Mouse (Mus musculus) cerebellum, adult 2 months (tissue): ENCODE data around the gene Jagn1. TPM values are rescaled to one million over a fixed set of nuclear protein-coding genes. Genes with fewer than 3 reads are reported as not detected.

ENCODE experiments used
- DNase-seq, 2 experiments: peaks; one replicate each; pipeline ENCODE4 v3.0.0; 2021
- H3K27ac ChIP-seq: fragments of 200-500 bp; 2 replicates; pipeline ENCODE4 v1.5.1; 2012; ENCODE audit warnings: low read length, control low read depth, inconsistent platforms; ENCODE audit not compliant: insufficient read depth
- H3K27me3 ChIP-seq: fragments of 200-500 bp; 2 replicates; pipeline ENCODE4 v1.6.1; 2012; ENCODE audit warnings: inconsistent platforms, mild to moderate bottlenecking, low read length, moderate library complexity; ENCODE audit not compliant: control insufficient read depth, insufficient read depth
- H3K4me1 ChIP-seq: fragments of 200-500 bp; 2 replicates; pipeline ENCODE4 v1.6.1; 2011; ENCODE audit warnings: low read length; ENCODE audit not compliant: control insufficient read depth, insufficient read depth
- H3K4me3 ChIP-seq: fragments of 200-500 bp; replicated peaks from 2 replicates; pipeline ENCODE3; 2011; ENCODE audit warnings: mild to moderate bottlenecking, low read depth, low read length, control low read depth; ENCODE audit not compliant: insufficient read depth
- CTCF ChIP-seq: fragments of 200-500 bp; IDR thresholded peaks from 2 replicates; pipeline ENCODE4 v1.5.1; 2011; ENCODE audit warnings: low read depth, mild to moderate bottlenecking, control low read depth, low read length, moderate library complexity, borderline replicate concordance; ENCODE audit not compliant: insufficient read depth
- POLR2A ChIP-seq: fragments of 200-500 bp; IDR thresholded peaks from 2 replicates; pipeline ENCODE4 v1.6.1; 2011; ENCODE audit warnings: low read length, control low read depth, borderline replicate concordance; ENCODE audit not compliant: insufficient read depth
- WGBS: fragments of 180-500 bp; shearing (Covaris S2); methylation state at CpG from one replicate; pipeline ENCODE4 v1.1.7; 2018; 5-methylcytosine and 5-hydroxymethylcytosine counted together
- polyA plus RNA-seq: library from polyadenylated mRNA; depleted of rRNA; stranded (reverse); fragments of >200 nt; gene quantifications from 2 replicates; pipeline ENCODE4 v1.2.3, GENCODE M21; 2012; rRNA removed

Jagn1 gene
- polyA plus RNA-seq, 1 experiment, result 58.4 TPM

- 13% methylated on average over 54 of the region's 54 CpGs for WGBS
Observed at GRCm38 (mm10) chr6:113494258-113494788, 52.0 kb downstream of the Jagn1 start.

GRCm38 (mm10) chr6:113495071-113495675, 52.8 kb downstream of the Jagn1 start:
- DNase-seq, result peak in 1 of 2 experiments; percentile 46
- no peaks in the 10 kb centered on the region; the same call in 1 of the 2 replicates for H3K4me1 ChIP-seq
- no peak overlapping the region for H3K27ac ChIP-seq
- no peaks in the 10 kb centered on the region for H3K27me3 ChIP-seq
- 57% methylated on average over 28 of the region's 28 CpGs for WGBS
- TF ChIP-seq CTCF, result no peak
- H3K4me3 ChIP-seq, result no peak overlapping the region

More at GRCm38 (mm10) chr6:113494258-113494788, 52.0 kb downstream of the Jagn1 start:
- Histone ChIP-seq H3K27ac (no peak overlapping the region), H3K27me3 (no peaks in the 10 kb centered on the region), H3K4me1 (peaks cover 7% of the 10 kb centered on the region), H3K4me3 (peak overlapping the region; percentile 5)
- TF ChIP-seq POLR2A (0 out of 2 replicates have a peak, but pooled peaks have one; percentile 29), CTCF (peak; percentile 54)
- DNase-seq, result peak; percentile 47 to 62

Other genes with a start within 250 kb of the Jagn1 start
- 53.1 and 57.5 TPM in 2 replicates for gene Lhfpl4, start 247.2 kb upstream of the Jagn1 start, polyA plus RNA-seq
- 23.8 and 24.2 TPM in 2 replicates for gene Mtmr14, start 204.7 kb upstream of the Jagn1 start, polyA plus RNA-seq
- 105 and 114 TPM in 2 replicates for gene Cpne9, start 160.3 kb upstream of the Jagn1 start, polyA plus RNA-seq
- 48.1 and 53.4 TPM in 2 replicates for gene Brpf1, start 135.4 kb upstream of the Jagn1 start, polyA plus RNA-seq
- gene Ogg1, start 115.6 kb upstream of the Jagn1 start, polyA plus RNA-seq, result 11.0 and 11.6 TPM in 2 replicates
- gene Camk1, start 98.6 kb upstream of the Jagn1 start, polyA plus RNA-seq, result 93.0 and 94.8 TPM in 2 replicates
- 48.2 and 49.4 TPM in 2 replicates for gene Tada3, start 64.7 kb upstream of the Jagn1 start, polyA plus RNA-seq
- gene Arpc4, start 64.5 kb upstream of the Jagn1 start, polyA plus RNA-seq, result 137 and 152 TPM in 2 replicates
- 52.2 and 62.4 TPM in 2 replicates for gene Ttll3, start 53.3 kb upstream of the Jagn1 start, polyA plus RNA-seq
- gene Rpusd3, start 23.2 kb upstream of the Jagn1 start, polyA plus RNA-seq, result 37.4 and 45.9 TPM in 2 replicates
- 0.10 and 0.30 TPM in 2 replicates for gene Cidec, start 6.8 kb upstream of the Jagn1 start, polyA plus RNA-seq
- 4.8 and 9.2 TPM in 2 replicates for gene Il17re, start 15.9 kb downstream of the Jagn1 start, polyA plus RNA-seq
- gene Il17rc, start 28.9 kb downstream of the Jagn1 start, polyA plus RNA-seq, result 6.6 and 7.5 TPM in 2 replicates
- gene Creld1, start 40.7 kb downstream of the Jagn1 start, polyA plus RNA-seq, result 57.4 and 58.1 TPM in 2 replicates
- 41.2 and 43.0 TPM in 2 replicates for gene Prrt3, start 59.4 kb downstream of the Jagn1 start, polyA plus RNA-seq
- 91.7 and 96.7 TPM in 2 replicates for gene Emc3, start 89.1 kb downstream of the Jagn1 start, polyA plus RNA-seq
- 0.34 and 0.55 TPM in 2 replicates for gene Fancd2, start 89.1 kb downstream of the Jagn1 start, polyA plus RNA-seq
- not detected in 2 replicates for gene Fancd2os, start 158.1 kb downstream of the Jagn1 start, polyA plus RNA-seq
- gene Brk1, start 162.2 kb downstream of the Jagn1 start, polyA plus RNA-seq, result 224 and 238 TPM in 2 replicates
- 43.9 and 50.1 TPM in 2 replicates for gene Vhl, start 181.4 kb downstream of the Jagn1 start, polyA plus RNA-seq
- 15.5 and 19.5 TPM in 2 replicates for gene Irak2, start 195.9 kb downstream of the Jagn1 start, polyA plus RNA-seq